Mouse (Mus musculus) testis, postnatal 10 days (tissue): Measurements from ENCODE around the gene Ambp.

Experiments
- DNase-seq: peaks from one replicate; pipeline ENCODE4 v3.0.0; 2021; ENCODE audit warnings: low spot score

The Ambp gene

DNA sequence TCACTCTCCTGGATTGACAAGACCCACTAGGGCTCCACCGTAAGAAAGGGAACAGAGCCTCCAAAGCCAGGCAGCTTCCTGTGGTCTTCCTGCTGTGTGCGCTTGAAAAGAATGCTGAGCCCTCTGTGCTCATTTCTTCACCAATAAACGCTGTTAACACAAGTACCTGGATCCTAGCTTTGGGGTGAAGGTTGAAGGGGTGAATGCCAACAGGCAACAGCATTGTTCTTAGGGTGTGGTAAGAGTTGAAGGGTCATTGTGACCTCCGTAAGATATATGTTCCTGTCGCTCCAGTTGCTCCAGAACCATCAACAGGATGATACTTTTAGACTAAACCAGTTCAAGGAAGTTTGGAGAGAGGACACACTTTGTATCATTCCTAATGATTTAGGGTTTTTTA is at the start of gene Ambp:
Gene Ambp, minus strand, starts transcription at position 101 of the 400 bp plus-strand sequence.
- DNase-seq = no peak

DNA sequence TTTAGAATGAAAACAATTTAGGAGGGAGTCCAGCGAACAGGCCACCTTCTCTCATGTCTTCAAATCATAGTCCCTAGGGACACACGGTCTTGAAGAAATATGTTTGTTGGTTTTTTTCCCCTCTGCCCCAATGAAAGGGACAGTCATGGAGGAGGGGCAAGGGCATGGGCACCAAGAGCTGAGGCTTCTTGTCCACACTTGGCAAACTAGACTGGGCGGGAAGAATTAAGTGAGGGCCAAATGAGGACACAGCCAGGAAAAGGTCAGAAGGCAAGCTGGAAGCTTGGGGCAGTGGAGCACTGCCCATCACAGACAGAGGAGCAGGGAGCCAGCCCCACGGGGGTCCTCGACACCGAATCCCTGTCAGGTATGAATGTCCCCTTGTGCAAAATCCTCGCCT is 49.3 kb upstream of the Ambp start:
- DNase-seq = no peak

DNA sequence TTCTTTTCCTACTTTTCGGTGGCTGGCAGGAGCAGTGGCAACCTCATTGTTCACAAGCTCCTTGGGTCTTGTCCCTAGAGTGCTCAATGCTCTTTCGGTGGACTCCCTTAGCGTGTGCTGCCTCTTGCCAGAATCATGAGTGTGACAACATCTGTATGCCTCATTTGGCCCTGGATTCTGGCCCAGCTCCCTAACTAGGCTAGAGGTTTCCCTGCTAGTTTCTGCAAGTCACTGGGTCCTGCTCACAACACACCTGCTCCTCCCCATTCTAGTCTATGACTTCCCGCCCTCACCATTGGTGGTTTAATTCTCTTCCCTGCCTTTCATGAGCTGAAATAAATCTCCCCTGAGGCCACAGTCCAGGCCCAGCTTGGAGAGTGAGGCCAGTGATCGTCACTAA is 44.8 kb upstream of the Ambp start:
- DNase-seq = no peak

DNA sequence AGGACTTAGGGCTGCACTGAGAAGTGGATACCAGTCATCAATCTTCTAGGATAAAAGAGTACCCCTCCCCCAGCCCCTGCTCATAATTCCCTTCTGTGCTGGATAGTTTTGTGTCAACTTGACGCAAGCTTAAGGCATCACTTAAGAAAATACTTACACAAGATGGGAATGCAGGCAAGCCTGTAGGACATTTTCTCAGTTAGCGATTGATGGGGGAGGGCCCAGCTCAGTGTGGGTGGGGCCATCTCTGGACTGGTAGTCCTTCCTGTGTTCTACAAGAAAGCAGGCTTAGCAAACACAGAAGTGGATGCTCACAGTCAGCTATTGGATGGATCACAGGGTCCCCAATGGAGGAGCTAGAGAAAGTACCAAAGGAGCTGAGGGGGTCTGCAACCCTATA is 39.8 kb upstream of the Ambp start:
- no peak for DNase-seq

DNA sequence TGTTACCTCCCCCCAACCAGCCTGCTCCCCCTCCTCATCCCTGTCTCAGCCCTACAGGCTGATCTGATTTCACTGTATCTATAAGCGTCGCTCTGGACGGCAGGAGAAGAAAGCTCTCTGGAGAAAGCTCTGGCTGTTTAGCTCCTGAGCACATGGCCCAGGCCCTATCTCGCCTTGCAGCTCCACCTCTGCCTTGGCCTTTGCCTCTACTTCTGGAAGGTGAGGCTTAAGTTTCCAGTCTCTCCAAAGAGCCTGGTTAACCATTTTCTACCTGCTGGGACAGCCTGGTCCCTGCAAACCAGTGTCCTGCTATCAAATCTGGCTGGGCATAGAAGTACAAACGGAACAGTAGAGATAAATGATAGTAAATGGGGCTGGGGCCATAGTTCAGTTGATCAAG is 37.0 kb upstream of the Ambp start:
- DNase-seq = no peak

DNA sequence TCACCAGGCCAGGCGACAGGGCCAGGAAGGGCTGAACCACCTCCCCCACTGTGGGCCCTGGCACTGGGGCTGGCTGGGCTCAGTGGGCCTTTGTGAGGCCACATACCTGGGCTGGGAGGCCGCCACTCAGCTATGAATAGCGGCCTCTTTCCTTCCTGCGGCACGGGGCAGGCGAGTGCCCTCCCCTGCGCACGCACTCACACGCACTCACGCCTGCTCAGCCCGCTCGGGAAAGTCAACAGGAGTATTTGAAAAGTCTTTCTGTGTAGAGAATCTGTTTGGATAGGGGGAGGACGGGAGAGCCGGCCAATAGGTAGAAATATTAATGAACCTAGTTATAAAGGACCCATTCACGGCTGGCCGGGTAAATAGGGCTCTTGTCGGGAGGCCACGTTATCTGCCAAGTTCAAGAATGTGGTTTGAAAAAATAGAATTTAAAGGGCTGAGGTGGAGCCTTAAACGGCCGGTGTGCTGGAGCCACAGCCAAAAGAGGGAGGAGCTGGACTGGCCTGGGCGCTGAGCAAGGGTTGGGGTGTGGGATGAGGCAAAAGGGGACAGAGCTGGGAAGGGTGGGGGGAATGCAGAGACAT is 31.8 kb upstream of the Ambp start:
- DNase-seq = peak; percentile 53

DNA sequence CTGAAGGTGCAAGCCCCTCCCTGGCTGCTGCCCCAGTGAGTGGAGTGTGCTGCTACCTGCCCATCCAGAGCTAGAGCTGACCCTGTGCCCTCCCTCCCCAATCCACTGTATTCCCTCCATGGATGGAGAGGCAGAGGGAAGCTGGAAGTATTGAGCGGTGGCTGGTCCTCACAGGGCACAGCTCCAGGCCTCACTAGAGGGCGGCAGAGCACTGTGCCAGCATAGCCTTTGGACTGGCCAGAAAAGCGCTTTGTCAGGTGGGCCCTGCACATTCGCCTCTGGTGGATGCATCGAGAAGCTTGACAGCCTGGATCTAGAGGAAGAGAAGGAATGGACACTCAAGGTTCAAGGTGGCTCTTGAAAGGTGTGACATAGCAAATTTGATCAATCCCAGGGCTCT is 27.0 kb upstream of the Ambp start:
- peak; percentile 81 for DNase-seq

DNA sequence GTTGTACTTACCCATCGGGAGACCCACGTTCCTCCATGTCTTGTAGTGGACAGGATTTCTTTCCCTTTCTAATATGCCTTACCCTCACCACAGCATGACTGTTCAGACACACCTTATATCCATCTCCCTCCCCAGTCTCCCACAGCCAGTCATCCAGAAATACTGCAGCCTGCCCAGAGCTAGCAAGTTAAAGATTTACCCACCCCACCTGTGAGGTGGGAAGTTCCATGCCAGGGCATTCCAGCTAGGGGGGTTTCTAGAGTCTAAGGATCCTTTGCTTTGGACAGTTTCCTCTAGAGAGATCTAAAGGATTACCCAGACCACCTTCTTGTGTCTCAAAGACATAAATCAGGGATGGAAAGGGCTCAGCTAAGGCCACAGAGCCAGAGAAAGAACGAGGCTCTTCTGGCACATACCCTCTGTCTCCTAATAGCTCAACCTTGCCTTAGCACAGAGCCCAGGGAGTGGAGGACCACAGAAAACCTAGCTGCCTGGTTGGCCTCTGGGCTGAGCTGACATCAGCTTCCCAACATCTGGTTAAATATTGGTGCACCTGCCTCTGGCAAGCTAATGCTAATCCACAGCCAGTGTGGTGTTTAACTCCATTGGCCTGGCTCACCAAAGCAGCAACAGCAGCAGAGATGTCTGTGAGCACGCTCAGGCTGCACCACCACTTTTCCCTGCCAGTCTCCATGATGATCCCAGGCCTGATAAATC is 17.5 kb upstream of the Ambp start, which contains the start of gene Kif12:
Gene Kif12, minus strand, starts transcription at position 163 of the 717 bp plus-strand sequence.
- no peak for DNase-seq

DNA sequence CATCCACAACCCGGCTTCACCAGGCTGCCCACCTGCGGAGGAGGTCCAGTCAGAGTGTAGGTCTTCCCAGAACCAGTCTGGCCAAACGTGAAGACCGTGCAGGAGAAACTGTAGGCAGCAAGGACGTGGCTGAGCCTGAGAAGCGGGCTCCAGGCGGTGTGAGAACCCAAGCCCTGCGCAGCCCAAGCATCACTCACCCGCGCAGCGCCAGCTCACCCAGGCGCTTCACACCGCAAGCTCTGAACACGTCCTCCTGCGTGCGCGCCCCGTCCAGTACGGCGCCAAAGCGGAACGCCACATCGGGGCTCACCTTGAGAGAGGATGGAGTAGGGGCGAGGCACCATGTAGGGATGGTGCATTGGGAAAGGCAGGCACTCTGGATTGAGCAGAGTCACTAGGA is 16.5 kb upstream of the Ambp start:
- no peak for DNase-seq

DNA sequence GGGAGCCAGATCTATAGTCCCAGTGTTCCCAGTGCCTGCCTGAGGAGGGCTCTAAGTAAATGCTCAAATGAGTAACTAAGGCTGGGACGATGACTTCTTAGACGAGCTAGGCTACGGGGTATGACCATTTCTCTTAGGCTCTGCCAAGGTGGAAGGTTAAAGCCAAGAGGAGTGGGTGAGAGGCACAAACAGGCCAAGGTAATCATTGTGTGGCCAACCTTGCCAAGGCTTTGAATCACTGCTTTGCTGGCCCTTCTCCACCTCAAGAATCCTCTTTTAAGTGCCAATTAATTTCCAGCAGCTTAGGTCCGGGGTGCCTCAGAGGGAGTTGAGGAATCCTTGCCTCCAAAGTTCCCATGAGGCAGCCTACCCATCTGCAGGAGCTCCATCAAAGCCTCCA is 15.5 kb upstream of the Ambp start:
- no peak for DNase-seq

DNA sequence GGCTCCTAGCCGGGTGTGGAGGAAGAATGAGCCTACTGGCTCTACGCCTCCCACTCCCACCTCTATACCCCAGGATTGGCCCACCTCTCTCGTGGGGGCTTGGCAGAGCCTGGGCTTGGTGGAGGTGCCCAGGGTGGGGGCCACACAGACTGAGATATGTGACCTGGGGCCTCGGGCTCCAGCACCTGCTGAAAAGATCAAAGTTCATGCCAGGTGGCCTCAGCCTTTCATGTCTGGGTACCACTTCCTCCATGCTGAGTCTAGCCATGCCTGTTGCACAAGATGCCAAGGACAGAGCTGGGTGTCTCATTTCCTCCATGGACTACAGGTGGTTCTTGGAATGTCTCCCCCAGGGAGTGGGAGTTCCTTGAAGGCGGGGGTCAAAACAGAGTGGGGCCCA is 11.7 kb upstream of the Ambp start:
- no peak for DNase-seq

DNA sequence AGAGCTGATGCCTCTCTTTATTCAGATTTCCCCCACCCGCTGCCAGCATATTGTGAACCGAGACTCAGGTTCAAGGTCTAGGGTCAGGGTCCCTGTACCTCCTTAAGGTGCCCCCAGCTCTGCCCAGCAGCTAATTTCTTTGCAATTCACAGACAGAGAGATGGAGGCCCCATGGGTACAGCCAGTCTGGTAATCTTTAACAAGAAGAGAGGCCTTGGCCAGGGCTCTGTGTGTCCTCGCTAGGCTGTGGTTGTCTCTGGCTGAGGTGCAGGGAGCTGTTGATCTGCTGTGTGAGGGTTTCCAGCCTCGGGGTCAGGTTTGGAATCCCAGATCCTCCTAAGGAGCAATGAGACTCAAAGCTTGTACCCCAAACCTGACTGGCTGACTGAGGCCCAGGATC is 11.0 kb upstream of the Ambp start:
- DNase-seq = no peak

DNA sequence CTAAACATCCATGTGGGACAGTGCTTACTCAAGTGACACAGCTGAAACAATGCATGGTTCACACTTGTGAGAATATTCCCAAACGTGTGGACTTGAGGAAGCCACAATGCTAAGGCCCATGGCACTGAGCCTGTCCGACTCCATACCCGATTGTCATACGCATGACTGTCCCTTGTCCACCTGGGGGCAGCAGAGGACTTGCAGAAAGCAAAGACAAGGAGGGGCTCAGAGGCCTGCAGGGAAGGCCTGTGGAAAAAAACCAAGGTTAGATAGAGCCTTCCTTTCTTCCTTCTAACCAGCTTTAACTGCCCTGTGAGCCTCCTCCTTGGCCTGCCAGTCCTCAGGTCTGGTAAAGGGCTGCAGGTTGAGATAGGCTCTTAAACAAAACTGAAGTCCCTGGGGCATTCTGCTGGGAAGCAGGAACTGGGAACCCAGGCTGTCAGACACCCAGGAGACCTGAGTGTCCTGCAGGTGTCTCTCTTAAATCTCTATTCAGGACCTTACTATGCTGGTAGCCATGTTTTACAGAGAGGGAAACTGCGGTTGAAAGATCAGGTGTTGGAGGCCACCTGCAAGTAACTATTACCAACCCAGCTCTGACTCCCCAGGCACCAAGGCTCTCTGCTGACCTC is 4.5 kb upstream of the Ambp start:
- peak; percentile 96 for DNase-seq

DNA sequence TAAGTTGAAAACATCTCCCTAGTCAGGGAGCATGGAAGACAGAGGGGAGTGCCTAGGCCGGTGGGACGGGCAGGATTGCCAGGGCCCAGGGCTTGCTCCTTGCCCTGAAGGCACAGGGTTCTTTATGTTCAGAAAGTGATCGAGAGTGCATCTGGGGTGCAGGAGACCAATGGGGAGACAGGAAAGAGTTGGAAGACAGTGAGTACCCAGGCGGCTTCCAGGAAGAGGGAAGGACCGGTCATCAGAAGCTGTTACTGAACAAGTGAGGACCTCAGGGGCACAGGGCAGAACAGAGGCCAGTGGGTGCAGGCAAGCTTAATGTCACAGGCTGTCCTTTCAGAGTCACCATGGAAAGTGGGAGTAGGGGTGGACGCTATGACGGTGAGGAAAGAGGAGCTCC is 3.6 kb upstream of the Ambp start:
- no peak for DNase-seq

DNA sequence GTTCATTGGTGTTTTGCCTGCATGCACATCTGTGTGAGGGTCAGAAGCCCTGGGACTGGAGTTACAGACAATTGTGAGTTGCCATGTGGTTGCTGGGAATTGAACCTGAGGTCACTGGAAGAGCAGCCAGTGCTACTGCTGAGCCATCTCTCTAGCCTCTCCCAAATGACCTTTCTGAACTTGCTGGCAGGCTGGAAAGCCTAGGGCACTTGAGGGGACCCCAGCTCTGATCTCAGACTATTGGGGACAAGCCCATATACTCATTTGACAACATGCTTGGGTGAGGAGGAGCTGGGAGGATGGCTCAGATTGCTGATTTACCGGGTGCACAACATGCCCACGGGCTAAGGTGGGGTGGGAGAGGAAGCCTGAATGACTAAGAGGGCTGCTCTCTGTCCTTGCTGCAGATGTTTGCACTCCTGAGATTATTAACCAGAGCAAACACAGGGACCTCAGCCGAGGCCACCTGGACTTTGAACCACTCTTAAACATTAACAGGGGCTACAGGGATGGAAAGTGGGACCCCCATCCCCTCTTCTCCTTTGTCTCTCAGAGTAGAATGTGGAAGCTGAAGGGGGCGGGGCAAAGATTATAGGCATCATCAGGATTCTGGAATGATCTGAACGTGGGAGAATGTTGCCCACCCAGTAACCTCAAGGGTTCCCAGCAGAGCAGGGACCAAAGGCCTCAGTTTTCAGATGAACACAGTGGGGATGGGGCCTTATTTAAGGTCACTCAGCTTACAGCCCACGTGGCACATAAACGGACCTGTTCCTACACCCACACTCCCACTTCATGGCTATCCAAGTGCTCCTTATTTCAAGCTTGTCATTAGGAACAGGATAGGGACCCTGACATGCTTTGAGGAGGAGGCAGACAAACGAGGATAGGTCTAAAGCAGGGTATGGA is 2.4 kb upstream of the Ambp start:
- no peak for DNase-seq

DNA sequence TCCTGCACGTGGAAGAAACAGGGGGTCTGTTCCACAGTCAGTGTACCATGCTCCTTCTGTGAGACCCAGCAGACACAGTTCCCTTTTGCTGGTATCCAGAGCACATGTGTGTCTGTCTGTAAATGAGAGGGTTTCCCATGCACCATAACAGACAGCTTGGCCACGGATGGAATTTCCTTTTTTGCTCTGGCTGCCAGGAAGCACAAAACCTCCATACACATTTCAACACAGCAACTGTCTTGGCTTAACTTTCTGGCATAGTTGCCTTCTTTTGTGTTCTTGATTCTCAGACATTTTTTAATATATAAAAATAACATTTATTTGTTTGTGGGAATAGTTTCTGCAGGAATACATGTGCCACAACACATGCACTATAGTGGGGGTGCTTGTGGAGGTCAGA is 997 bp upstream of the Ambp start:
- DNase-seq = no peak

DNA sequence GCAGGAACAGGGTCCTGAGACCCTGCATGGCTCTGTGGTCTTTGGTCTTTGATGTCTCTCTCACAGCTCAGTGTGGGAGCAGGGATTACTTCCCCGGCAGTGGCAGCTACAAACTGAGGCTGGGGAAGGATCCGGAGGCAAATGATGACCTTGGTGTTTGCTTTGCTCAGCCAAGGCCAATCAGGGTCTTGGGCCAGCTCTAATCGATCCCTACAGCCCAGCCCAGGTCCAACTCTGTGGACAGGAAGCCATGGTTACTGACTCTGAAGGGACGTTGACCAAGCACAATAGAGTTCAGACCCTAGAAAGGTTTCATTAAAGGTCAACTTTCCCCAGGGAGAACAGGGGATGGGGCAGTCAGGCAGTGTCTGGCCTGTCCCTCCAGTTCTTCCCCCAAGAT is 571 bp downstream of the Ambp start:
- DNase-seq = no peak

DNA sequence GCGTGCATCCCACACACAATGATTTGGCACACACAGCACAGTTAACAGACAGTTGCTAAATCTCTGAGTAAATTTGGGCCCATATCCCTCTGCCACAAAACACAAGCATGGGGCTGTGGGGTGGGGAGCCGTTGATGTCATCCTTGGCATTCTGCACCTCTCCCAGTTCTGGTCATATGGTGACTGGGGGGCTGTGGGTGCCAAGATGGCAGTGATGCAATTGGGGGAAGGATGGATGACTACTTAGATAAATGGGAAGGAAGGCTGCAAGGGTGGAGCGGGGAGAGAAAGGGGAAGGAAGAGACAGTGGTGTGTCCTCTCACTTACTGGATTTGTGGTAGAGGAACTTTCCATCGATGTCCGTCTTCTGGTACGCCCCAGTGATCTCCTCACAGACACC is 3.5 kb downstream of the Ambp start:
- DNase-seq = no peak

DNA sequence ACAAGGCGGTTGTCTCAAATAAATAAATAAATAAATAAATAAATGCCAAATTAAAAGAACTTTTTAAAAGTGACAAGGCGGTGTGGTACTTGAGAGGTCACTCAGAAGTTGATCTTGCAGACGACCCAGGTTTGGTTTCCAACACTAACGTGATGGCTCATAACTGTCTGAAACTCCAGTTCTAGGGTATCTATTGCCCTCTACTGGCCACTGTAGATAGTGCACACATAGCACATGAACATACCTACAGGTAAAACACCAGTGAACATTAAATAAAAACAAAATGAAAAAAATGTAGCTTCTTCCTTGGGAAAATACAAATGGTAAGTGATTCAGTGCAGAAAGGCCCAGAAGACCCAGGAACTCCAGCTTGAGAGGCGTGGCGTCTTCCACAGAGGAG is 7.3 kb downstream of the Ambp start:
- no peak for DNase-seq

DNA sequence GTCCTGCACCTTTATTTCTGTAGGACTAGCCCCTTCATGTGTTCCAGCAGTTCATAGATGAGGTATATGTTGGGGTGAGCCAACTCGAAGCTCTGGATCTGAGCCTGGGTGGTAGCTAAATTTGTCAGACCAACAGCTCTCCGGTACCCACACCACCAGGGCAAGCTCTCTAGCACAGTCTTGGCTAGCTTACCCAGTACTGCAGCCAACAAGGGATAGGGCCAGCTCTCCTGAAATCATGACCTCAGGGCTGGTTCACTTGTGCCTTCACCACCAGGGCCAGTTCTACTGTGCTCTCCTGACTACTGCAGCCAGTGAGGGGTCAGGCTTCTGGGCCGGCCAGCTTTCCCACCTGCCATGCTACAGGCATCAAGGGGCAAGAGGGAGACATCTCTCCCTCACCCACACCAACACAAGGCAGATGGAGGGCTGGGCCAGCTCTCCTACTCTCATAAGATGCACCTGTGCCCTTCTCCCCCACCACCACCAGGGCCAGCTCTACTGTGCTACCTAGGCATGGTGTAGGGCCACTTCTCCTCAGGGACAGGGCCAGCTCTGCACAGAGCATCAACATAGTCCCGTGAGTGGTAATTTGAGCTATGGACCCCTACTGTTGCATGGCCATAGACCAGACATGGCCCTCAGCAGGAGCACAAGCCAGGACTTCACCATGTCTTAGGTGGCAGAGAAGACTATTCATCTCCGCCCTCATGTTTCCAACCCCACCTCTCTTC is 24.5 kb downstream of the Ambp start:
- DNase-seq = no peak

DNA sequence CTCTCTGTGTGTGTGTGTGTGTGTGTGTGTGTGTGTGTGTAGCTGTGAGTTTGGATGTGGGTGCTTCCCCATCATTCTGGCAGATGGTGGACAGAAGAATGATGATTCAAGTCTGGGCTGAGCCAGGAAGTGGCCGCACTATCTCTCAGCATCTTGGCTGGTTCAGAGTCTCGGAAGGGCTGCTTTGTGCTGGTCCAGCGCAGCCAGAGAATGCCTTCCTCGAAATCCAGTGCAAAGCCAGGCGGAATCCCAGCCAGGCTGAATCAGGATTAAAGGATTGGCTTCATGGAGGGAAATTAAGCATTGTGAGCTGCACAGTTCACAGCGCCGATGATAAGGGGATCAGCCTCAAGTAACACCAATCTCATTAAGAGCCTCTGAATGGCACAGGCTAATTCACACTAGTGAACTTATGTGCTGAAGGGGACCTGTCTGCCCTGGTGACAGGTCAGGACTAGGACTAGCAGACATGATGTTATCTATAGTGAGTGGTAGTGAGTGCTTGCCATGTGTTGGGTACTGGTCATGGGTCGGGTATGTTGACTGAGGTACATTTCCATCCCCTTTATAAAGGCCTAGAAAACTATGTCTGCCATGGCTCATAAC is 29.6 kb downstream of the Ambp start:
- DNase-seq = no peak
